Mouse (Mus musculus) gastrocnemius, postnatal 14 days (tissue): Measurements from ENCODE around the gene Usp22. TPM values are rescaled to one million over a fixed set of nuclear protein-coding genes. Genes with fewer than 3 reads are reported as not detected.
"Not testable (repeated sequence)": the region's sequence is repeated elsewhere in the genome, so short reads cannot be mapped to it uniquely, and the experiment has no call there.

ENCODE experiments used
- DNase-seq: peaks from one replicate; pipeline ENCODE4 v3.0.0; 2021; ENCODE audit warnings: mixed read lengths
- intact Hi-C: fragments of 180-260 bp; cut with DNase I; formaldehyde crosslinking; loops from one replicate; pipeline ENCODE4 v1.15.1; 2025; ENCODE audit warnings: low total_unique reads
- total RNA-seq, 2 experiments: library from RNA; stranded (reverse); gene quantifications; 2 replicates each; pipeline ENCODE4 v1.2.3; 2021

Gene Usp22
- total RNA-seq, 2 experiments from 2014 or later = 18.3 to 23.8 TPM

- DNase-seq = peak; percentile 81
- intact Hi-C loops = loop anchor here (2.0 to 10.0 kb wide), 2 partner anchors 111 to 217 kb away; no protein-coding TSS in a partner anchor
Observed at GRCm38 (mm10) chr11:61193392-61193791, 18.5 kb upstream of the Usp22 start.

DNA sequence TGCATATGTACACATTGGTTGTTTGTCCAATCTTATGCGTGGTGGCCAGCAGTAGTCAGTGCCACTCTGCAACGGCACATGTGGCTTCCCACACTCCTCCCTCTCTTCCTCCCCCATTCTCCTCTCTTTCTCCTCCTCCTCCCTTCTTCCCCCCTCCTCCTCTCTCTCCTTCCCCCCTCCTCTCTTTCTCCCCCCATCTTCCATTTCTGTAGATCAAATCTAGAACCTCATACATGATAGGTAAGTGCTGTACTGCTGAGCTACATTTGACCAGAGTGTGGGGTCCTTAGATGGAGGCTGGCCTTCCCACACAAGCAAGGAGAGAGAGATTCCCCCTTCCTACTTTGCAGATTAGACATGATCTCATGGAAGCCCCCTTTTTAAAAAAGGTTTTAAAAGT is 17.9 kb upstream of the Usp22 start:
- intact Hi-C loops = loop anchor here (2.0 to 10.0 kb wide), 2 partner anchors 112 to 218 kb away; no protein-coding TSS in a partner anchor
- no peak for DNase-seq

DNA sequence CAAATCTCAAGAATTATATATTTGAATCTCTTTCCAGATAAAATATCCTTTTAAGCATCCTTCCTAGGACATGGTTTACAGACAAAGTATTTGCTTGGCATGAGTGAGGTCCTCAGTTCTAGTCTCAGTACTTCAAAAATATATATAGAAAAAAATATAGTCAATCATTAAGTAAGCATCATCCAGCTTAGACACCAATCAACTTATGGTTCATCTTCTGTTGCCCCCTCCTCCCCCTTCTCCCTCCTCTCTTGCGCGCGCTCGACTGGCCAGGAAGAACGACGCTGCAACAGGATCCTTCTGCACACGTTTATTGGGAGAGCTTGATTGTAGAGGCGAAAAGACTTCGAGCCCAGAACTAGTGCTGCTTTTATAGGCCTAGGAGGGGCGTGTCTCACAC is 17.3 kb upstream of the Usp22 start:
- intact Hi-C loops = loop anchor here (2.0 to 10.0 kb wide), 2 partner anchors 113 to 219 kb away; no protein-coding TSS in a partner anchor

DNA sequence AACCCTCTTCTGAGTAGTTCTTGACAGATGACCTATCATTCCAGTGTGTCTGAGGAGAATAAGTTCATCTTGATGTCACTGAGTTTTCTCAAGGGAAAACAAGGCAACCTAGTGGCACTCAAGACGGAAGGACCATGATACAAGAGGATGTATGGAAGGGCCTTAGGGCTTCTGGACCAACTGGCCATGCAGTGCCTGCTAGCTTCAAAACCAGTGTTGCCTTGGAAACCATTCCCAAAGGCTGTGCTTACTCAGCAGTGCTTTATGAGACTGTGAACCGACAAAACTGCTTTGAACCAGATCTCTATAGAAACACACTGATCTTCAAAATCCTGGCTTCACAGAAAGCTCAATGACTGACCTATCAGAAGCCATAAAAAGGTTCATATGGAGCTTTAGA is 15.9 kb upstream of the Usp22 start:
- no peak for DNase-seq
- intact Hi-C loops = loop anchor here (10.0 kb wide), 1 partner anchor 114 kb away; no protein-coding TSS in a partner anchor

More for the DNA sequence above, 17.3 kb upstream of the Usp22 start:
- not testable (repeated sequence) for DNase-seq

DNA sequence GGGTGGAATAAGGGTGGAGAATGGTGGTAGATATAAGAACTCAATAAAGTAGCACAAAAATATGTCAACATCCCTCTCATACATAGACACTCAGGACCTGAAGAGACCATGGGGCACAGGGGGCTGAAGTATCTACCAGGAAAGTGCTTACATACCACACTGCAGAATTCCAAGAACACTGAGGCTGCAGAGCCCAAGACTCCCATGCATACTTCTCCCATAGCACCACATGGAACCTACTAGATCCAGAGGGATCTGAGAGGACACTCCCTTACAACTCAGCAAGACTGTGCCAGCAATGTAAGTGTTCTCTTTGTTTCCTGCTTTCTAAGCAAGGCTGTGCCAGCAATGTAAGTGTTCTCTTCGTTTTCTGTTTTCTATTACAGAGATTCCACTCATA is 9.0 kb upstream of the Usp22 start:
- DNase-seq = no peak
- intact Hi-C loops = no loop called here

DNA sequence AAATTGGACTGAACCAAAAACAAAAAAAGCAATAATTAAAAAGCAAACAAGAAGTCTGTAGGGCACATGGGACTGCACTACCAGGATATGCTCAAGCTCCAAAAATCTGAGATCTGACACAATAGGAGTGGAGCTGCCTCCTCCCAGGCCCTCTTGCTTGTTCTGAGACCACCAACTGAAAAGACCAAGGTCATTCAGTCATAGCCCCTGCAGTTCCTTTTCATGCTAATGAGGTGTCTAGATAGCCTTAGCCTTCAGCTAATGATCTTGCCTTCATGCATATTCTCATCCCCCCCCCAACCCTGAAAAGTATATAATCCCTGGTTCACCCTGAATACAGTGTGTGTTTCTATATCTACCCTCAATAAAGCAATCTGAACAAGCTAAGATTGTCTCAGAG is 6.8 kb upstream of the Usp22 start:
- intact Hi-C loops = no loop called here
- no peak for DNase-seq

DNA sequence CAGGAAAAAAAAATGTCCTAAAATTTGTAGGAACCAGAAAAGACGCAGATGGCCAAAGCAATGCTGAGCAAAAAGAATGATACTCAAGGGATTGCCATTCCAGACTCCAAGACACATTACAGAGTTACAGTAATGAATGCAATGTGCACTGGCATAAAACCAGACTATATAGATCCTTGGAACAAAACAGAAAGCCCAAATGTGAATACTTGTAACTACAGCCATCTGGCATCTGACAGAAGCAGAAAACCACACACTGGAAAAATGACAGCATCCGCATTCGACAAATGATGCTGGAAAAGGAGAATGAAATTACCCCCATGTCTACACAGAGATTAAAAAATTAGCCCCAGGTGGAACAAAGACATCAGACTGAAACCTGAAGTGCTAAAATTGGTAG is 5.5 kb upstream of the Usp22 start:
- no peak for DNase-seq
- intact Hi-C loops = no loop called here

GRCm38 (mm10) chr11:61176321-61176720 is 1.5 kb upstream of the Usp22 start:
- DNase-seq = no peak
- intact Hi-C loops = no loop called here

DNA sequence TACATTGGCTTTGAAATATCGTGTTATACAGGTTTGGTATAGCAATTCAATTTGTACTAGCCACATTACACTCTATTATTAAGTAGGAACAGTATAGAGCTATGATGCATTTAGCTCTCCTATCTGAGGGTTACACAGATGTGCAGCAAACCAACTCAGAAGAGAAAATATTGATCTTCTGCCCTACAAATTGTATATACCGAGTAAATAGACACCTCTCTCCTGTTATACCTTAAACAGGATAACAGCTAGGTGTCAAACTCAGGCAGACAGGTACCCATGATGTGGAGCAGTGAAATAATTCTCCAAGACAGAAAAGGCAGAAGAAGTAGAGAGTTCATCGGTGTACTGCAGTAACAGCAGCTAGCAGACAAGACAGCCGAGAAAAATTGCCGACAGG is 923 bp upstream of the Usp22 start:
- intact Hi-C loops = no loop called here
- DNase-seq = no peak

DNA sequence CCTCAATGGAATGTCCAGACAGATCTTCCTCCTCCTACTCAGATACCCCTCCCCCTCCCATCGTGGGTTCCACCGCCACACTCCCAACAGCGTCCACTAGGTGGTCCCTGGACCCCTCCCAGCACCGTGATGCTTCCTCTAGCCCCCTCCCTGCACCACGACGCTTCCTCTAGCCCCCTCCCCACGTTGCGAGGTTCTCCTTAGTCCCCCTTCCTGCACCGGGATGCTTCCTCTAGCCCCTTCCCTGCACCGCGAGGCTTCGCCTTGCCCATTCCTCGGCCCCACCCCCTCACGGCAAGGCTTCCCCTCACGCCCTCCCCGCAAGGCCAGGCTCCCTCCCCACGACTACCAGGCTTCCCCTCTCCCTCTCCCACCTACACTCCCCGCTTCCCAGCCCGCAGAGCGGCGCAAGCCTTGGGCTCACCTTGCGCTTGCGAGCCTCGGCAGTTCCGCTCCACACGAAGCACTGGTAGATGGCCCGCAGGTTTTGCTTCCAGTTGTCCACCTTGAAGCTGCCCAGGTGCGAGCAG is 499 bp downstream of the Usp22 start:
- DNase-seq = peak; percentile 60
- intact Hi-C loops = no loop called here

DNA sequence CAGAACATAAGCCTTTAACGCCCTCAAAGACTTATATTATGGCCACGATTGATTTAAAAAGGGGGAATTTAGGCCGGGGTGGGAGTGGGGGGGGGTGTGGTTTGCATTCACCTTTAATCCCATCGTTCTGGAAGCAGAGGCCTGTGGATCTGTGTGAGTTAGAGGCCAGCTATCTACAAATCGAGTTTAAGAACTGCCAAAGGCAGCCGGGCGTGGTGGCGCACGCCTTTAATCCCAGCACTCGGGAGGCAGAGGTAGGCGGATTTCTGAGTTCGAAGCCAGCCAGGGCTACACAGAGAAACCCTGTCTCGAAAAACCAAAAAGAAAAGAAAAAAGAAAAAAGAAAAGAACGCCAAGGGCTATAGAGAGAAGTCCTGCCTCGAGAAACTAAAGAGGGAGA is 1.4 kb downstream of the Usp22 start:
- DNase-seq, intact Hi-C loops: not testable (repeated sequence)

DNA sequence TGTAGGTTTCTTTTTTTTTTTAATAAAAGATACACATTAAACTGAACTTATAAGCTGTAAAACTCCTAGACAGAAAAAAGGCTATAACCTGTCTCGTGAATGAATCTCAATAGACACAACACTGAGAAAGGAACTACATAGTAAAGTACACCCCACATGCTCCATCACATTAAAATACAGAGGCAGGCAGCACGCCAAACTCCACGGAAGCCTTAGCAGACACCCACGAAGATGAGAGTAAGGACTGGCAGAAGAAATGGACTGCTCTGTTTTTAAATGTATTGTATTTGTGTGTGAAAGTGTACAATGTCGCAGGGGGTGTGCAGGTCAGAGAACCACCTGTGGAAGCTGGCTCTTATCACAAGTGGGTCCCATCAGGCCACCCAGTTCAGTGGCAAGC is 4.7 kb downstream of the Usp22 start:
- intact Hi-C loops = no loop called here

DNA sequence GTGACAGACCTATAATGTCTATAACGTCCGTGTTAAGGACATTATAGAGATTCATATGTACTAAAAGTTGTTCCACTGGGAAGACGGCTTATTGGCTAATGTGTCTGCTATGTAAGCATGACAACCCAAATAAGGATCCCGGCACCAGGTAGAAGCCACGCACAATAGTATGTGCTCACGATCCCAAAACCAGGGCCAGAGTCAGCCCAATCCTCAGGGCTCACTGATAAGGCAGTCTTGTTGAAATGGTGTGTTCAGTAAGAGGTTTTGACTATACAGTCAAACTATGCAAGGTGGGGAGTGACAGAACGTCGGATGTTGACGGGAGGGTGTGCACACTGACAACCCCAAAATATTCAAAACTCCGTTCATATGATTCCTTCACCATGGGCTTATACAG is 10.0 kb downstream of the Usp22 start:
- no peak for DNase-seq
- intact Hi-C loops = no loop called here

More for the DNA sequence above, 4.7 kb downstream of the Usp22 start:
- DNase-seq = no peak

- DNase-seq = no peak
- intact Hi-C loops = no loop called here
Observed at GRCm38 (mm10) chr11:61164366-61164765, 10.5 kb downstream of the Usp22 start.

GRCm38 (mm10) chr11:61163341-61163740 is 11.5 kb downstream of the Usp22 start:
- DNase-seq = no peak
- intact Hi-C loops = no loop called here

DNA sequence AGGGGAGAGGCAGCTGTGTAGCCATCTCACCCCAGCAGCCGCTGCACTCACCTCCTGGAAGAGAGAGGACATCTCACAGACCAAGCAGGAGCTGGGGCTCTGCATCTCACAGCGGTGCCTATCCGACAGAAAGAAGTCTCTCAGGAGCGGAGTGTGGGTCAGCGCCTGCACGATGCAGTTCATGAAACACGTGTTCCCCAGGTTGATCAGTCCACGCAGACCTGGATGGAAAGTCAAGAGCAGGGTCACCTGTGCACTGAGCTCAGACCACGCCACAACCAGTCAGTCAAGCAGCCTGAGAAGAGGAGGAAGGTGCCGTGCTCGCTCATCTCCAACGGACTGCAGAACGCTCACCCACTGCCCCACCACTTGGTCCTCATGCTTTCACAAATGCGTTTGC is 12.1 kb downstream of the Usp22 start:
- intact Hi-C loops = no loop called here
- DNase-seq = no peak

DNA sequence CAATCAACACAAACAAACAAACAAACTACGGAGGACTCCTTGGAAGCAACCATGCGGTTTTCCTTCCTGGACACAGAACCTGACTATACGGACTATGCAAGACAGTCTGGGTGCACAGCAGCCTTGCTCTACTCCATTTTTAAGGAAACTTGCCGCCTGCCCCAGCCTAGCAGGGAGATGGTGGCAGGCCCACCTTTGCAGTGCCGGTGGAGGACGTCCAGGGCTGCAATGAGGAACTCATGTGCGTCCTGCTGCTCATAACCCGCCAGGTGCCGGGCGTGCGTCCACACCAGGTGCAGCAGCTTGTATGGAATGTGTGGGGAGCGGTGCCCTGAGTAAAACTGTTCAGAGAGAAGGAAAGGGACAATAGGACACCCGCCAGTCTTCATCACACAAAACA is 13.7 kb downstream of the Usp22 start:
- DNase-seq = no peak
- intact Hi-C loops = no loop called here

- intact Hi-C loops = no loop called here
- no peak for DNase-seq
Observed at GRCm38 (mm10) chr11:61159796-61160732, 14.8 kb downstream of the Usp22 start.

GRCm38 (mm10) chr11:61158141-61158540 is 16.7 kb downstream of the Usp22 start:
- no peak for DNase-seq
- intact Hi-C loops = no loop called here

DNA sequence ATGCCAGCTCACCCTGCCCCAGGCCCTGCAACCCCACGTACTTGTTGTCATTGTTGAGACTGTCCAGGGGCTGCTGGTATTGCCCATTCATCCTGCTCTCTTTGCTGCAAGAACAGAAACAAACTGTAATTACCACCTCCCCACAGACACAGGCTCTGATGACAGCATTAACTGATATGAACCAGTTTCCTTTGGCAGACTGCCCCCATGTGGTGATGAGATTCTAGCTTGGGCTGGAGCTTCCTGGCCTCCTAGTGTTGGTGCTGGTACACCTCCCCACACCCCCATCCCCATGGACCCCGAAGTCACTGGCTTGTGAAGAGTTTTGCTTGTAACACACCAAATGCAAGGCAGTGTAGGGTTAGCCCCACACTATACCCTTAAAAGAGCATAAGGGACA is 19.1 kb downstream of the Usp22 start:
- peak; percentile 14 for DNase-seq
- intact Hi-C loops = no loop called here
